Mouse (Mus musculus): ENCODE data around the gene Oas1g.
A peak's percentile ranks its signal among the peaks of the same experiment; 100 is the strongest.
"Not testable (repeated sequence)": the region's sequence is repeated elsewhere in the genome, so short reads cannot be mapped to it uniquely, and the experiment has no call there.

Oas1g gene

GRCm38 (mm10) chr5:120890026-120890425 is 2.6 kb upstream of the Oas1g start:
- no peak for DNase-seq (ENCODE audit: low read depth, low spot score)

- DNase-seq (ENCODE audit: low read depth, low spot score): not testable (repeated sequence)
Observed at GRCm38 (mm10) chr5:120888294-120888815, 942 bp upstream of the Oas1g start.

- no peak for DNase-seq (ENCODE audit: low read depth, low spot score)
Observed at GRCm38 (mm10) chr5:120887831-120888230, 418 bp upstream of the Oas1g start.

GRCm38 (mm10) chr5:120881681-120882080 is 5.7 kb downstream of the Oas1g start:
- DNase-seq (ENCODE audit: low read depth, low spot score): not testable (repeated sequence)

- not testable (repeated sequence) for DNase-seq (ENCODE audit: low read depth, low spot score)
Observed at GRCm38 (mm10) chr5:120878803-120879202, 8.6 kb downstream of the Oas1g start.

- not testable (repeated sequence) for DNase-seq (ENCODE audit: low read depth, low spot score)
Observed at GRCm38 (mm10) chr5:120877407-120877806, 10.0 kb downstream of the Oas1g start.

- DNase-seq (ENCODE audit: low read depth, low spot score): not testable (repeated sequence)
Observed at GRCm38 (mm10) chr5:120876839-120877238, 10.6 kb downstream of the Oas1g start.

GRCm38 (mm10) chr5:120871469-120871868 is 15.9 kb downstream of the Oas1g start:
- DNase-seq (ENCODE audit: low read depth, low spot score): no peak

GRCm38 (mm10) chr5:120870782-120871181 is 16.6 kb downstream of the Oas1g start:
- DNase-seq (ENCODE audit: low read depth, low spot score): no peak

- DNase-seq (ENCODE audit: low read depth, low spot score): no peak
Observed at GRCm38 (mm10) chr5:120870081-120870480, 17.3 kb downstream of the Oas1g start.

- DNase-seq (ENCODE audit: low read depth, low spot score): no peak
Observed at GRCm38 (mm10) chr5:120869436-120870015, 17.9 kb downstream of the Oas1g start.

- DNase-seq (ENCODE audit: low read depth, low spot score): peak; percentile 67
Observed at GRCm38 (mm10) chr5:120865336-120865860, 22.0 kb downstream of the Oas1g start.

- DNase-seq (ENCODE audit: low read depth, low spot score): no peak
Observed at GRCm38 (mm10) chr5:120861121-120861520, 26.3 kb downstream of the Oas1g start, which contains the start of gene Oas1h. Oas1h (plus strand) TSS chr5:120861421.

- DNase-seq (ENCODE audit: low read depth, low spot score): no peak
Observed at GRCm38 (mm10) chr5:120859241-120859640, 28.2 kb downstream of the Oas1g start.

- peak; percentile 51 for DNase-seq (ENCODE audit: low read depth, low spot score)
Observed at GRCm38 (mm10) chr5:120849601-120850136, 37.7 kb downstream of the Oas1g start.

GRCm38 (mm10) chr5:120847067-120847466 is 40.3 kb downstream of the Oas1g start, which contains the start of gene Oas1f:
Oas1f (plus strand) TSS chr5:120847367.
- no peak for DNase-seq (ENCODE audit: low read depth, low spot score)

GRCm38 (mm10) chr5:120844713-120845112 is 42.7 kb downstream of the Oas1g start:
- DNase-seq (ENCODE audit: low read depth, low spot score): no peak

- DNase-seq (ENCODE audit: low read depth, low spot score): peak; percentile 69
Observed at GRCm38 (mm10) chr5:120836731-120837585, 50.5 kb downstream of the Oas1g start.

GRCm38 (mm10) chr5:120833335-120834280 is 53.8 kb downstream of the Oas1g start:
- no peak for DNase-seq (ENCODE audit: low read depth, low spot score)

GRCm38 (mm10) chr5:120831031-120831430 is 56.4 kb downstream of the Oas1g start:
- peak; percentile 45 for DNase-seq (ENCODE audit: low read depth, low spot score)

All from A20 (cell line).